Mouse (Mus musculus) intestine, embryonic 14.5 days (tissue): ENCODE measurements around the gene Tmprss3. TPM values are rescaled to one million over a fixed set of nuclear protein-coding genes. Genes with fewer than 3 reads are reported as not detected.

Experiments used
- ATAC-seq: fragments of 200-750 bp; cut with Nextera tagmentation; replicated peaks from 2 replicates; pipeline ENCODE4 v1.8.0; 2017; ENCODE audit warnings: low read depth, moderate number of reproducible peaks, moderate TSS enrichment, moderate library complexity; ENCODE audit not compliant: low FRiP score, low TSS enrichment
- DNase-seq: peaks from one replicate; pipeline ENCODE4 v3.0.0-alpha.2; 2018; ENCODE audit warnings: low spot score
- H3K27ac ChIP-seq: fragments of 300-500 bp; sonication (generic); 2 replicates; pipeline ENCODE4 v1.5.1; 2014; ENCODE audit warnings: low read depth, mild to moderate bottlenecking, control low read depth
- H3K27me3 ChIP-seq: fragments of 300-500 bp; sonication (generic); replicated peaks from 2 replicates; pipeline ENCODE4 v1.6.1; 2014; ENCODE audit warnings: low read length, control low read depth; ENCODE audit not compliant: control insufficient read depth, insufficient read depth
- H3K36me3 ChIP-seq: fragments of 300-500 bp; sonication (generic); 2 replicates; pipeline ENCODE4 v1.6.1; 2014; ENCODE audit warnings: low read length, control low read depth; ENCODE audit not compliant: control insufficient read depth, insufficient read depth
- H3K4me1 ChIP-seq: fragments of 300-500 bp; sonication (generic); replicated peaks from 2 replicates; pipeline ENCODE4 v1.6.1; 2014; ENCODE audit warnings: low read length, control low read depth, mixed read lengths; ENCODE audit not compliant: control insufficient read depth, insufficient read depth
- H3K4me2 ChIP-seq: fragments of 300-500 bp; sonication (generic); 2 replicates; pipeline ENCODE4 v1.6.1; 2014; ENCODE audit warnings: low read length
- H3K4me3 ChIP-seq: fragments of 300-500 bp; sonication (generic); 2 replicates; pipeline ENCODE4 v1.5.1; 2014; ENCODE audit warnings: low read depth, low read length, control low read depth, mixed read lengths
- H3K9ac ChIP-seq: fragments of 300-500 bp; sonication (generic); 2 replicates; pipeline ENCODE4 v1.6.1; 2014; ENCODE audit warnings: mild to moderate bottlenecking, low read length
- H3K9me3 ChIP-seq: fragments of 300-500 bp; sonication (generic); 2 replicates; pipeline ENCODE4 v1.6.1; 2016; ENCODE audit warnings: low read length, control low read depth; ENCODE audit not compliant: control insufficient read depth
- WGBS: fragments of 180-500 bp; shearing (Covaris S2); extraction: QIAGEN DNeasy Blood & Tissue Kit; methylation state at CpG from one replicate; pipeline ENCODE4 v1.1.7; 2014; 5-methylcytosine and 5-hydroxymethylcytosine counted together
- polyA plus RNA-seq: library from polyadenylated mRNA; unstranded; fragments of >200 nt; fragmentation: Nextera tagmentation; extraction: Ambion mirVana; gene quantifications from 2 replicates; pipeline ENCODE4 v1.2.1, GENCODE M21; 2014

Tmprss3 gene
- polyA plus RNA-seq, result 0.12 TPM in 2 replicates

DNA sequence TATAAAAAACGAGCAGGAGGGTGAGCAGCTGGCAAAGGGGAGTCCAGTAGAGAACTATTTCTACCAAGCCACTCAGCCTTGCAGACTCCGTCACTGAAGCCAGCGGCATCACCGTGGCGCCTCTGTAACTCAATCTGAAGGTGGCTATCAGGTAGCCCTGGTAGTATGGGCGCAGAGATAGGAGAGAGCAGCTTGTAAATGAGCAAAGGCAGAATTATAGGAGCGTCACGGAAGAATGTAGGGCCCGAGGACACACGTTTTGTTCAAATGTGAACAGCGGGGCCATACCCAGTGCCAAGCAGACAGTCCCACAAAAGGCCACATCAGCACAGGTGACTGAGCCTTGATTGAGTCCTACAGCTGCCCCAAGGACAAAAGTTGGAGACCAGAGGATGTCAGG, at the start of gene Tmprss3:
Gene Tmprss3 (minus strand): TSS at position 101 of the 400 bp plus-strand sequence.
- H3K4me2 ChIP-seq, result no peak within 1 kb of the TSS
- no peak within 1 kb of the TSS for H3K9ac ChIP-seq
- no peak for ATAC-seq
- H3K27me3 ChIP-seq, result no peaks in the 10 kb centered on the region
- H3K27ac ChIP-seq, result no peak within 1 kb of the TSS
- DNase-seq, result no peak
- no peaks in the 10 kb centered on the region for H3K4me1 ChIP-seq
- H3K36me3 ChIP-seq, result no peaks in the 10 kb centered on the region
- no peaks in the 10 kb centered on the region for H3K9me3 ChIP-seq
- 87% methylated on average over 11 of the region's 11 CpGs for WGBS
- no peak within 1 kb of the TSS for H3K4me3 ChIP-seq

DNA sequence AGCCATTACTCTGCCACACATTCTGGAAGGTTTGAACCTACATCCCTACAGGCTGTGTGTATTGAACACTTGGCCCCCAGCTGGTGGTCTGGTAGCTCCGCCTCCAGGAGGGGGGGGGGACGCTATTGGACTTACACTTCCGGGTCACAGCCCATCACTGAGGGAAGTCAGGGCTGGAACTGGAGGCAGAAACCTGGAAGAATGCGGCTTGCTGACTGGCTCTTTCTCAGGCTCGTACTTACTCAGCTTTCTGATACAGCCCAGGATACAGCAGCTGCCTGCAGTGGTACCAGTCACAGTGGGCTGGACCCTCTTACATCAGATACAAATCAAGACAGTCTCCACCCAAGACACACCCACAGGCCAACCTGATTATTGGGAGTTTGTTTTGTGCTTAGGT, 48.4 kb upstream of the Tmprss3 start:
- ATAC-seq, result no peak
- Histone ChIP-seq H3K4me3 (no peak overlapping the region), H3K9me3 (no peaks in the 10 kb centered on the region), H3K9ac (no peak overlapping the region), H3K4me2 (0 out of 2 replicates have a peak overlapping the region, but pooled peaks have one; percentile 14), H3K27me3 (no peaks in the 10 kb centered on the region), H3K27ac (no peak overlapping the region), H3K4me1 (no peaks in the 10 kb centered on the region), H3K36me3 (no peaks in the 10 kb centered on the region)
- WGBS, result 32% methylated on average over 5 of the region's 5 CpGs
- DNase-seq, result no peak

DNA sequence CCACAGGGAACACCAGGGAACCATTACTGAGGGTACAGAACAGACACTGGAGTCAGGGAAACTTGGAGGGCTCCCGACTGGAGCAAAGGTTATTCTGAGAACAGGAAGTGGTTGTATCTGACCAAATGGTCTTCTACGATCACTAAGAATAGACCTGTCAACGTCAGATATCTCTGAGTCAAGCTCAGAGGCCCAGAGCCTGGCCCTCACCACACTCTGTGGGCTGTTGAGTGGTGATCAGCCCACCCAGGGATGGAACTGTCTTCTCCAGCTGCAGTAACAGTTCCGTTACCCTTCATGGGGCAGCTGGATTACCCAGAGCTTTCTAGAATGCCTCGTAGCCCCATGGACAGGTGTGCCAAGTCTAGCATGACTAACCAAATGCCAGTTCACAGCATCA, 46.5 kb upstream of the Tmprss3 start:
- Histone ChIP-seq H3K4me1 (no peaks in the 10 kb centered on the region), H3K9me3 (no peaks in the 10 kb centered on the region), H3K9ac (no peak overlapping the region), H3K36me3 (no peaks in the 10 kb centered on the region), H3K27ac (no peak overlapping the region), H3K4me2 (no peak overlapping the region), H3K27me3 (no peaks in the 10 kb centered on the region), H3K4me3 (no peak overlapping the region)
- DNase-seq (no peak), ATAC-seq (no peak)
- WGBS, result 85% methylated on average over 5 of the region's 5 CpGs

DNA sequence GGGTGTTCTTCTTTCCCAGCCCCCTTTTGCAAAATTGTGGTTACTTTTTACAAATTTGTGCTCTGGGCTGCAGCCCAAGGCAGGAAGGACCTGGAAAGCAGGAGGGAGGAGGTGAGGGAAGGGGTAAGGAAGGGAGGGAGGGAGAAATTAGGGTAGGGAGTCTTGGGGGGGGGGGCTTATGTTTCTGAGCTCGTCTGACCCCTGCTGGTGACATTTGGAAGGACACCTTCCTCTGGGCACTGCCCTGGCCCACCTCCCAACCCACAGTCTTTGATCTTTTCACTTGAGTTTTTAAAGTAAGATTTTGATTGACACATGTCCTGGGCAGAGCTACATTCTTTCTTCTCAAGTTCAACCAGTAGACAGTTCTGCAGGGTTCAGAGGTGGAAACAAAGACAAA, 44.0 kb upstream of the Tmprss3 start:
- WGBS, result 0% methylated on average over 1 of the region's 1 CpGs
- Histone ChIP-seq H3K27me3 (no peaks in the 10 kb centered on the region), H3K4me2 (no peak overlapping the region), H3K4me3 (no peak overlapping the region), H3K9ac (no peak overlapping the region), H3K27ac (no peak overlapping the region), H3K9me3 (no peaks in the 10 kb centered on the region), H3K4me1 (no peaks in the 10 kb centered on the region), H3K36me3 (no peaks in the 10 kb centered on the region)
- ATAC-seq, result no peak
- no peak for DNase-seq

DNA sequence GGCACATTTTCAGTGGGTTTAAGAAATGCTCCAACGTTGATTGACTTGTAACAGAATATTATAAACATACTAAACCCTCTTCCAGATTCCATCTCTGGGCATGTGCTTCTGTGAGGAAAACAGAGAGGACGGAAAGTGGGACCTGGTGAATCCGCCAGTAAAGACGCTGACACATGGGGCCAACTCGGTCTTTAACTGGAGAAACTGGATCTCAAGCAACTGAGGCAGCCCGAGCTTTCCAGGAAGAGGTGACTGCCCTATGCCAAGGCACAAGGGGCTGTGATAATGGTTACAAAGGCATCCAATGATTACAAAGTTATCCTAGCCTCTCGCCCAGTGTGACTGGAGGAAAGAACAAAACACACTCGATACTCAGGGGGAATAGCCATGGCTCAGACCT, 42.4 kb upstream of the Tmprss3 start:
- H3K9me3 ChIP-seq, result no peaks in the 10 kb centered on the region
- DNase-seq (no peak), ATAC-seq (no peak)
- no peaks in the 10 kb centered on the region for H3K4me1 ChIP-seq
- no peak overlapping the region for H3K27ac ChIP-seq
- no peaks in the 10 kb centered on the region for H3K36me3 ChIP-seq
- no peak overlapping the region for H3K4me3 ChIP-seq
- H3K9ac ChIP-seq, result no peak overlapping the region
- H3K27me3 ChIP-seq, result no peaks in the 10 kb centered on the region
- 82% methylated on average over 8 of the region's 8 CpGs for WGBS
- no peak overlapping the region for H3K4me2 ChIP-seq

DNA sequence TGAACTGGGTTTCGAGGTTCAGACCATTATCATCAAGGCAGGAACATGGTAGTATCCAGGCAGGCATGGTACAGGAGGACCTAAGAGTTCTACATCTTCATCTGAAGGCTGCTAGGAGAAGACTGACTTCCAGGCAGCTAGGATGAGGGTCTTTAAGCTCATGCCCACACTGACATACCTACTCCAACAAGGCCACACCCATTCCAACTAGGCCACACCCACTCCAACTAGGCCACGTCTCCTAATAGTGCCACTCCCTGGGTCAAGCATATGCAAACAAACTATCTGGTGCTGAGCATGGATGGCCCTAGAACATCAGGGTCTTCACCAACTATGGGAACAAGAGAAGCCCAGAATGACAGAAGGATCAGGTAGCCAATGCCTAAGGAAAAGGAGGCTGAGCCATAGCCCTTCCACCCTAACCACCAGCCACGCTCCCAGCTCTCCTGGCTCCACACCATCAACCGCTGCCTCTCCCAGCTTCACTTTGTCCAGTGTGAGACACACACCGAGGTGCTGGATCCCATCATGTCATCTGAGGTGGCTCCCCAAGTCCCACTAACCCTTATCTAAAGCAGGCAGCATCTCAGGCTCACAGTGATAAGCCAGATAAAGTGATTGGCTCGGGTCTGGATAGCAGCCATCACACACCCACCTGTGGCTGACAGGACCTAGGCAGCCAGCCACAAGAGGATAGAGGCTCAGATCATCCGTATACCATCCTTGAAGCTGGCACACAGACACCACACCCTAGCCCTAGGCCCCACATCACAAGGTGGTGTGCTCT, 39.6 kb upstream of the Tmprss3 start:
- no peak for DNase-seq
- H3K4me3 ChIP-seq, result no peak overlapping the region

DNA sequence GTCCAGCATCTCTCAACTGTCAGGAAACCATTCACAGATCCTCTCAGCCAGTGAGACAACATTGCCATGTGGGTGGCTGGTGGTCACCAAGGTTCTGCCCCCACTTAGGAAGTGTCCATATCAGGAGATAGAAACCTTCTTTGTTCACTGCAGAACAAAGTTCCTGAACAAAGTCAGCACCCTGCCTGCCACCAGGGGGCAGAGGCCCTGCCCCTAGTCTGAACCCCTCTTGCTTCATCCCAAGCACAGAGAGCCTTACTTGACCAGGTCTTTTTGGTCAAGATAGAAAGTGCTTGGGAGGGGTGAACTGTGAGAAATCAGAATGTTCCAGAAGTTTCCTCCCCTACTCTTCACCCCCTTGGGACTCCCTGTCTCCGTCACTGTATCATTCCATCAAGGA, 37.1 kb upstream of the Tmprss3 start:
- no peak overlapping the region for H3K9ac ChIP-seq
- H3K27me3 ChIP-seq, result no peaks in the 10 kb centered on the region
- no peaks in the 10 kb centered on the region for H3K4me1 ChIP-seq
- no peak overlapping the region for H3K27ac ChIP-seq
- H3K4me2 ChIP-seq, result no peak overlapping the region
- 100% methylated on average over 1 of the region's 1 CpGs for whole genome bisulfite sequencing
- H3K4me3 ChIP-seq, result no peak overlapping the region
- no peaks in the 10 kb centered on the region for H3K9me3 ChIP-seq
- no peak for DNase-seq
- no peaks in the 10 kb centered on the region for H3K36me3 ChIP-seq
- ATAC-seq, result no peak

More for the DNA sequence above, 39.6 kb upstream of the Tmprss3 start:
- H3K36me3 ChIP-seq, result no peaks in the 10 kb centered on the region
- no peaks in the 10 kb centered on the region for H3K9me3 ChIP-seq
- no peaks in the 10 kb centered on the region for H3K4me1 ChIP-seq
- no peaks in the 10 kb centered on the region for H3K27me3 ChIP-seq
- WGBS, result 82% methylated on average over 7 of the region's 7 CpGs
- no peak overlapping the region for H3K9ac ChIP-seq
- H3K4me2 ChIP-seq, result no peak overlapping the region
- ATAC-seq, result no peak
- no peak overlapping the region for H3K27ac ChIP-seq

DNA sequence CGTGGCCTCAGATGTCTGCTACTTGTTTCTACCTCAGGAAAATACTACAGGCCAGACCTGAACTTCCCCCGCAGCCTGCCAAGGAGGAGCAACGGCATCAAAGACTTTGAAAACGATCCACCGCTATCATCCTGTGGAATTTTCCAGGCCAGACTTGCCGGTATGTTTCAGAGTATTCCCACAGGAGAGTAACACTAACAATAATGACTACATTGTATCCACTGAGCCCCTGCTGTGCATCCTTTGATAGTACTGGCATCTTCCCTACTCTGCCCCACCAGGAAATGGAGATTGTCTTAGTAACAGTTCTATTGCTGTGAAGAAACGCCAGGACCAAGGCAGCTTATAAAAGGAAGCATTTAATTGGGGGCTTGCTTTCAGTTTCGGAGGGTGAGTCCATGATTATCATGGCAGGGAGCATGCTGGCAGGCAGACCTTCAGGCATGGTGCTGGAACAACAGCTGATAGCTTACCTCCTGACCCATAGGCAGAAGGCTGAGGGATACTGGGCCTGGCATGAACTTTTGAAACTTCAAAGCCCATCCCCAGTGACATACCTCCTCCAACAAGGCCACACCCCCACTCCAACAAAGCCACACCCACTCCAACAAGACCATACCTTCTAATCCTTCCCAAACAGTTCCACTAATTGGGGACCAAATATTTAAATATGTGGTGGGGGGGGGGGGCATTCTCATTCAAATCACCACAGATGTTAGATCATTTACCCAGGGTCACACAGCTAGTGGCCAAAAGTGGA, 33.7 kb upstream of the Tmprss3 start:
- H3K4me3 ChIP-seq, result no peak overlapping the region
- no peaks in the 10 kb centered on the region for H3K9me3 ChIP-seq
- H3K4me2 ChIP-seq, result no peak overlapping the region
- no peak for ATAC-seq
- no peak overlapping the region for H3K9ac ChIP-seq
- H3K4me1 ChIP-seq, result no peaks in the 10 kb centered on the region
- DNase-seq, result no peak
- no peaks in the 10 kb centered on the region for H3K36me3 ChIP-seq
- 53% methylated on average over 8 of the region's 8 CpGs for WGBS
- no peak overlapping the region for H3K27ac ChIP-seq
- no peaks in the 10 kb centered on the region for H3K27me3 ChIP-seq
